Mouse (Mus musculus) liver, embryonic 13.5 days (tissue): ENCODE data around the gene Hydin. TPM values are rescaled to one million over a fixed set of nuclear protein-coding genes. Genes with fewer than 3 reads are reported as not detected.
"Not testable (repeated sequence)": the region's sequence is repeated elsewhere in the genome, so short reads cannot be mapped to it uniquely, and the experiment has no call there.

Experiments used
- ATAC-seq: fragments of 200-750 bp; cut with Nextera tagmentation; 2 replicates; pipeline ENCODE4 v1.8.0; 2017; ENCODE audit warnings: low read depth, mild to moderate bottlenecking, moderate number of reproducible peaks, moderate library complexity
- DNase-seq: peaks from one replicate; pipeline ENCODE4 v3.0.0; 2022
- H3K27ac ChIP-seq: fragments of 300-500 bp; sonication (generic); 2 replicates; pipeline ENCODE4 v1.5.1; 2015; ENCODE audit warnings: moderate library complexity, mild to moderate bottlenecking, inconsistent platforms
- H3K27me3 ChIP-seq: fragments of 300-500 bp; sonication (generic); 2 replicates; pipeline ENCODE4 v1.6.1; 2015; ENCODE audit warnings: mild to moderate bottlenecking, inconsistent platforms
- H3K36me3 ChIP-seq: fragments of 300-500 bp; sonication (generic); 2 replicates; pipeline ENCODE4 v1.6.1; 2015; ENCODE audit warnings: mild to moderate bottlenecking, inconsistent platforms
- H3K4me1 ChIP-seq: fragments of 300-500 bp; sonication (generic); replicated peaks from 2 replicates; pipeline ENCODE4 v1.6.1; 2015; ENCODE audit warnings: inconsistent platforms
- H3K4me2 ChIP-seq: fragments of 300-500 bp; sonication (generic); 2 replicates; pipeline ENCODE4 v1.6.1; 2015; ENCODE audit warnings: inconsistent platforms, mild to moderate bottlenecking, moderate library complexity
- H3K4me3 ChIP-seq: fragments of 300-500 bp; sonication (generic); replicated peaks from 2 replicates; pipeline ENCODE4 v1.5.1; 2015; ENCODE audit warnings: mild to moderate bottlenecking, inconsistent platforms
- H3K9ac ChIP-seq: fragments of 300-500 bp; sonication (generic); 2 replicates; pipeline ENCODE4 v1.6.1; 2015; ENCODE audit warnings: mild to moderate bottlenecking, inconsistent platforms
- H3K9me3 ChIP-seq: fragments of 300-500 bp; sonication (generic); replicated peaks from 2 replicates; pipeline ENCODE4 v1.6.1; 2016; ENCODE audit warnings: inconsistent platforms
- WGBS: fragments of 180-500 bp; shearing (Covaris S2); methylation state at CpG from one replicate; pipeline ENCODE4 v1.1.7; 2015; ENCODE audit not compliant: insufficient replicate concordance; 5-methylcytosine and 5-hydroxymethylcytosine counted together
- polyA plus RNA-seq: library from polyadenylated mRNA; unstranded; fragments of >200 nt; fragmentation: Nextera tagmentation; extraction: Ambion mirVana; gene quantifications from 2 replicates; pipeline ENCODE4 v1.2.1, GENCODE M21; 2015

Gene Hydin
- polyA plus RNA-seq, 1 experiment from 2014 or later, result 0.06 TPM

GRCm38 (mm10) chr8:110489344-110489743 lies 222.6 kb downstream of the Hydin start:
- H3K27me3 ChIP-seq, result no peaks in the 10 kb centered on the region
- H3K9me3 ChIP-seq, result 0 out of 2 replicates have a peak, but pooled peaks cover 4% of the 10 kb centered on the region
- no peaks in the 10 kb centered on the region for H3K36me3 ChIP-seq
- no peak overlapping the region for H3K4me3 ChIP-seq
- H3K9ac ChIP-seq, result no peak overlapping the region
- H3K27ac ChIP-seq, result no peak overlapping the region
- no peaks in the 10 kb centered on the region for H3K4me1 ChIP-seq
- 61% methylated on average over 4 of the region's 4 CpGs for WGBS
- DNase-seq (no peak), ATAC-seq (no peak)
- no peak overlapping the region for H3K4me2 ChIP-seq

GRCm38 (mm10) chr8:110491118-110491517 lies 224.3 kb downstream of the Hydin start:
- no peak for DNase-seq
- no peak for ATAC-seq
- no peaks in the 10 kb centered on the region for H3K27me3 ChIP-seq
- 0 out of 2 replicates have a peak, but pooled peaks cover 4% of the 10 kb centered on the region for H3K9me3 ChIP-seq
- H3K4me1 ChIP-seq, result no peaks in the 10 kb centered on the region
- H3K4me2 ChIP-seq, result no peak overlapping the region
- H3K27ac ChIP-seq, result no peak overlapping the region
- H3K9ac ChIP-seq, result no peak overlapping the region
- H3K36me3 ChIP-seq, result no peaks in the 10 kb centered on the region
- 71% methylated on average over 5 of the region's 5 CpGs for WGBS
- no peak overlapping the region for H3K4me3 ChIP-seq

GRCm38 (mm10) chr8:110496286-110496685 lies 229.5 kb downstream of the Hydin start:
- Histone ChIP-seq H3K4me2 (no peak overlapping the region), H3K36me3 (no peaks in the 10 kb centered on the region), H3K4me3 (no peak overlapping the region), H3K9me3 (no peaks in the 10 kb centered on the region), H3K27me3 (no peaks in the 10 kb centered on the region), H3K27ac (no peak overlapping the region), H3K9ac (no peak overlapping the region), H3K4me1 (no peaks in the 10 kb centered on the region)
- no peak for DNase-seq
- no peak for ATAC-seq
- 60% methylated on average over 9 of the region's 9 CpGs for WGBS

GRCm38 (mm10) chr8:110500253-110500652 lies 233.5 kb downstream of the Hydin start:
- H3K9me3 ChIP-seq, result no peaks in the 10 kb centered on the region
- no peaks in the 10 kb centered on the region for H3K27me3 ChIP-seq
- no peak overlapping the region for H3K4me3 ChIP-seq
- peak; percentile 96 for ATAC-seq
- no peak overlapping the region for H3K4me2 ChIP-seq
- no peaks in the 10 kb centered on the region for H3K36me3 ChIP-seq
- peaks cover 15% of the 10 kb centered on the region for H3K4me1 ChIP-seq
- H3K27ac ChIP-seq, result no peak overlapping the region
- H3K9ac ChIP-seq, result no peak overlapping the region
- WGBS, result 15% methylated on average over 10 of the region's 10 CpGs
- DNase-seq, result peak; percentile 73

- peaks cover 15% of the 10 kb centered on the region for H3K4me1 ChIP-seq
- no peak for DNase-seq
- no peaks in the 10 kb centered on the region for H3K27me3 ChIP-seq
- no peak overlapping the region for H3K27ac ChIP-seq
- ATAC-seq, result no peak
- H3K4me2 ChIP-seq, result no peak overlapping the region
- no peak overlapping the region for H3K9ac ChIP-seq
- H3K4me3 ChIP-seq, result no peak overlapping the region
- no peaks in the 10 kb centered on the region for H3K36me3 ChIP-seq
- WGBS, result 60% methylated on average over 6 of the region's 6 CpGs
- H3K9me3 ChIP-seq, result no peaks in the 10 kb centered on the region
Measured at GRCm38 (mm10) chr8:110500661-110501060, 233.9 kb downstream of the Hydin start.

- no peak overlapping the region for H3K4me2 ChIP-seq
Measured at GRCm38 (mm10) chr8:110501330-110501729, 234.6 kb downstream of the Hydin start.

GRCm38 (mm10) chr8:110502880-110503279 lies 236.1 kb downstream of the Hydin start:
- WGBS, result 11% methylated on average over 10 of the region's 10 CpGs
- Histone ChIP-seq H3K4me1 (peaks cover 15% of the 10 kb centered on the region), H3K9me3 (no peaks in the 10 kb centered on the region), H3K9ac (no peak overlapping the region), H3K27me3 (no peaks in the 10 kb centered on the region), H3K4me2 (peak overlapping the region; percentile 21), H3K27ac (no peak overlapping the region), H3K4me3 (no peak overlapping the region), H3K36me3 (no peaks in the 10 kb centered on the region)
- ATAC-seq (peak; percentile 60), DNase-seq (no peak)

More at GRCm38 (mm10) chr8:110501330-110501729, 234.6 kb downstream of the Hydin start:
- 64% methylated on average over 4 of the region's 4 CpGs for WGBS
- Histone ChIP-seq H3K36me3 (no peaks in the 10 kb centered on the region), H3K4me3 (no peak overlapping the region), H3K9me3 (no peaks in the 10 kb centered on the region), H3K9ac (no peak overlapping the region), H3K27me3 (no peaks in the 10 kb centered on the region), H3K27ac (no peak overlapping the region), H3K4me1 (peaks cover 15% of the 10 kb centered on the region)
- DNase-seq (no peak), ATAC-seq (no peak)

- DNase-seq, result no peak
Measured at GRCm38 (mm10) chr8:110508766-110509165, 242.0 kb downstream of the Hydin start.

GRCm38 (mm10) chr8:110519790-110520189 lies 253.0 kb downstream of the Hydin start:
- 64% methylated on average over 7 of the region's 7 CpGs for WGBS
- H3K4me1 ChIP-seq, result no peaks in the 10 kb centered on the region
- no peaks in the 10 kb centered on the region for H3K9me3 ChIP-seq
- H3K27ac ChIP-seq, result no peak overlapping the region
- no peak overlapping the region for H3K4me3 ChIP-seq
- no peak overlapping the region for H3K9ac ChIP-seq
- ATAC-seq (no peak), DNase-seq (no peak)
- H3K27me3 ChIP-seq, result no peaks in the 10 kb centered on the region
- H3K4me2 ChIP-seq, result no peak overlapping the region
- no peaks in the 10 kb centered on the region for H3K36me3 ChIP-seq

More at GRCm38 (mm10) chr8:110508766-110509165, 242.0 kb downstream of the Hydin start:
- no peak for ATAC-seq
- 0 out of 2 replicates have a peak, but pooled peaks cover under 1% of the 10 kb centered on the region for H3K4me1 ChIP-seq
- H3K27me3 ChIP-seq, result no peaks in the 10 kb centered on the region
- H3K36me3 ChIP-seq, result no peaks in the 10 kb centered on the region
- 39% methylated on average over 3 of the region's 3 CpGs for WGBS
- H3K27ac ChIP-seq, result no peak overlapping the region
- no peak overlapping the region for H3K4me2 ChIP-seq
- no peak overlapping the region for H3K9ac ChIP-seq
- H3K4me3 ChIP-seq, result no peak overlapping the region
- 0 out of 2 replicates have a peak, but pooled peaks cover 3% of the 10 kb centered on the region for H3K9me3 ChIP-seq

GRCm38 (mm10) chr8:110521851-110522250 lies 255.1 kb downstream of the Hydin start:
- ATAC-seq, result no peak
- Histone ChIP-seq H3K36me3 (no peaks in the 10 kb centered on the region), H3K9ac (no peak overlapping the region), H3K4me1 (0 out of 2 replicates have a peak, but pooled peaks cover 4% of the 10 kb centered on the region), H3K4me3 (no peak overlapping the region), H3K27me3 (no peaks in the 10 kb centered on the region), H3K4me2 (no peak overlapping the region), H3K9me3 (no peaks in the 10 kb centered on the region), H3K27ac (no peak overlapping the region)
- 81% methylated on average over 12 of the region's 12 CpGs for WGBS
- DNase-seq, result no peak

GRCm38 (mm10) chr8:110522495-110522894 lies 255.7 kb downstream of the Hydin start:
- H3K4me1 ChIP-seq, H3K4me2 ChIP-seq, ATAC-seq, H3K9ac ChIP-seq, H3K4me3 ChIP-seq, H3K36me3 ChIP-seq, H3K27ac ChIP-seq, H3K9me3 ChIP-seq, H3K27me3 ChIP-seq, DNase-seq: not testable (repeated sequence)
- 67% methylated on average over 7 of the region's 7 CpGs for WGBS

- no peak for DNase-seq
- H3K27ac ChIP-seq, result no peak overlapping the region
- H3K27me3 ChIP-seq, result no peaks in the 10 kb centered on the region
- H3K9me3 ChIP-seq, result no peaks in the 10 kb centered on the region
- H3K4me2 ChIP-seq, result no peak overlapping the region
- whole genome bisulfite sequencing, result 71% methylated on average over 15 of the region's 15 CpGs
- no peak for ATAC-seq
- H3K4me3 ChIP-seq, result no peak overlapping the region
- no peaks in the 10 kb centered on the region for H3K36me3 ChIP-seq
- H3K9ac ChIP-seq, result no peak overlapping the region
- 0 out of 2 replicates have a peak, but pooled peaks cover 4% of the 10 kb centered on the region for H3K4me1 ChIP-seq
Measured at GRCm38 (mm10) chr8:110522985-110523384, 256.2 kb downstream of the Hydin start.
